Mouse (Mus musculus) liver, adult 2 months (tissue): Measurements from ENCODE around the gene Rrbp1.

ENCODE experiments used
- CTCF ChIP-seq: fragments of 200-500 bp; IDR thresholded peaks from 2 replicates; pipeline ENCODE4 v1.5.1; 2011; ENCODE audit warnings: low read depth, low read length, control low read depth
- POLR2A ChIP-seq: fragments of 200-500 bp; IDR thresholded peaks from 2 replicates; pipeline ENCODE4 v1.6.1; 2011; ENCODE audit warnings: low read length, control low read depth; ENCODE audit not compliant: insufficient read depth; ENCODE audit errors: extremely low read depth

- TF ChIP-seq CTCF (no peak), POLR2A (no peak)
Observed at GRCm38 (mm10) chr2:143940406-143940805, 70.7 kb downstream of the Rrbp1 start.
